In genomic region chr7:109195982-109196381, GRCm38 (mm10) we compare ENCODE assay signal across 15 mouse cellular contexts. TPM values are rescaled to one million over a fixed set of nuclear protein-coding genes. Genes with fewer than 3 reads are reported as not detected.
DNase-seq lines count a peak whose midpoint lies in the region; ATAC-seq lines count a peak whose summit lies in the region.
"Had no signal": no experiment of that assay in that cellular context is flagged by ENCODE, and none has a peak within 500 bp of the region (broad histone marks: within the 10 kb centered on the region; RNA-seq: fewer than 3 reads in every experiment).

No protein-coding gene starts in this region.

- H3K4me3 ChIP-seq in forebrain, embryonic 11.5 days (ENCODE audit: low read depth, low read length), result no peak overlapping the region
- H3K4me3 ChIP-seq in forebrain, embryonic 16.5 days (replicated peaks; ENCODE audit: low read length), result no peak overlapping the region
- no peak overlapping the region for H3K4me3 ChIP-seq in brown adipose tissue, adult 24 weeks (ENCODE audit: insufficient read depth, low read depth, low read length)
- no peak overlapping the region for H3K4me3 ChIP-seq in hindbrain, embryonic 12.5 days
- no peak overlapping the region for H3K4me3 ChIP-seq in midbrain, embryonic 11.5 days (ENCODE audit: low read depth, low read length)
- H3K4me3 ChIP-seq: embryonic facial prominence, embryonic 12.5 days; heart, embryonic 12.5 days had no signal

- peak overlapping the region; percentile 67 for H3K27ac ChIP-seq in forebrain, embryonic 11.5 days (ENCODE audit: low read depth, low read length)
- H3K27ac ChIP-seq in forebrain, embryonic 16.5 days (ENCODE audit: low read length), result no peak overlapping the region
- peak overlapping the region; percentile 73 for H3K27ac ChIP-seq in brown adipose tissue, adult 24 weeks (replicated peaks; ENCODE audit: low read depth, low read length)
- peak overlapping the region; percentile 83 for H3K27ac ChIP-seq in hindbrain, embryonic 12.5 days
- peak overlapping the region; percentile 91 for H3K27ac ChIP-seq in midbrain, embryonic 11.5 days (ENCODE audit: low read depth, low read length)

- intact Hi-C loops in left cerebral cortex, postnatal 36 days (cut with DNase I), result no loop called here

- H3K4me1 ChIP-seq in forebrain, embryonic 11.5 days (replicated peaks; ENCODE audit: control insufficient read depth, insufficient read depth, low read length), result peaks cover 25% of the 10 kb centered on the region
- peaks cover 27% of the 10 kb centered on the region for H3K4me1 ChIP-seq in forebrain, embryonic 16.5 days (replicated peaks; ENCODE audit: control insufficient read depth, insufficient read depth, low read length)
- peaks cover 44% of the 10 kb centered on the region for H3K4me1 ChIP-seq in brown adipose tissue, adult 24 weeks (ENCODE audit: control insufficient read depth, insufficient read depth, insufficient read length, low read length)
- peaks cover 39% of the 10 kb centered on the region for H3K4me1 ChIP-seq in hindbrain, embryonic 12.5 days
- H3K4me1 ChIP-seq in midbrain, embryonic 11.5 days (ENCODE audit: control insufficient read depth, insufficient read depth, low read length), result peaks cover 53% of the 10 kb centered on the region

- no peak overlapping the region for H3K9ac ChIP-seq in forebrain, embryonic 11.5 days (ENCODE audit: low read length)
- no peak overlapping the region for H3K9ac ChIP-seq in forebrain, embryonic 16.5 days (replicated peaks; ENCODE audit: low read depth, low read length)
- no peak overlapping the region for H3K9ac ChIP-seq in hindbrain, embryonic 12.5 days
- no peak overlapping the region for H3K9ac ChIP-seq in midbrain, embryonic 11.5 days (ENCODE audit: low read length)
- H3K9ac ChIP-seq: embryonic facial prominence, embryonic 12.5 days; heart, embryonic 12.5 days had no signal

- WGBS in forebrain, embryonic 11.5 days, result 38% methylated on average over 6 of the region's 6 CpGs
- WGBS in forebrain, embryonic 16.5 days, result 52% methylated on average over 6 of the region's 6 CpGs
- WGBS in hindbrain, embryonic 12.5 days, result 44% methylated on average over 6 of the region's 6 CpGs
- WGBS in midbrain, embryonic 11.5 days, result 29% methylated on average over 6 of the region's 6 CpGs

- no peaks in the 10 kb centered on the region; the same call in 1 of the 2 replicates for H3K9me3 ChIP-seq in forebrain, embryonic 11.5 days (ENCODE audit: control insufficient read depth, low read length)
- no peaks in the 10 kb centered on the region for H3K9me3 ChIP-seq in forebrain, embryonic 16.5 days (ENCODE audit: control insufficient read depth, low read length)
- H3K9me3 ChIP-seq in hindbrain, embryonic 12.5 days (replicated peaks), result no peaks in the 10 kb centered on the region
- no peaks in the 10 kb centered on the region for H3K9me3 ChIP-seq in midbrain, embryonic 11.5 days (ENCODE audit: control insufficient read depth, low read length)
- H3K9me3 ChIP-seq: embryonic facial prominence, embryonic 12.5 days; heart, embryonic 12.5 days had no signal

- no peak for ATAC-seq in forebrain, embryonic 11.5 days (replicated peaks; ENCODE audit: low FRiP score)
- ATAC-seq in forebrain, embryonic 16.5 days, result no peak
- no peak for ATAC-seq in hindbrain, embryonic 12.5 days (ENCODE audit: low FRiP score)
- no peak for ATAC-seq in midbrain, embryonic 11.5 days (ENCODE audit: low FRiP score)
- ATAC-seq in frontal cortex, adult (ENCODE audit: low TSS enrichment), result no peak
- ATAC-seq: intestine, postnatal 0 days had no signal

- H3K36me3 ChIP-seq in forebrain, embryonic 11.5 days (ENCODE audit: control insufficient read depth, insufficient read depth, low read length), result no peaks in the 10 kb centered on the region
- no peaks in the 10 kb centered on the region for H3K36me3 ChIP-seq in forebrain, embryonic 16.5 days (ENCODE audit: control insufficient read depth, insufficient read depth)
- no peaks in the 10 kb centered on the region for H3K36me3 ChIP-seq in hindbrain, embryonic 12.5 days
- no peaks in the 10 kb centered on the region for H3K36me3 ChIP-seq in midbrain, embryonic 11.5 days (ENCODE audit: control insufficient read depth, insufficient read depth, low read length)
- H3K36me3 ChIP-seq: embryonic facial prominence, embryonic 12.5 days; heart, embryonic 12.5 days had no signal

- peak; percentile 52 for DNase-seq in forebrain, embryonic 11.5 days (ENCODE audit: low spot score)
- no peak for DNase-seq in midbrain, embryonic 11.5 days (ENCODE audit: low spot score, missing footprints)
- DNase-seq in left cerebral cortex, postnatal 36 days (ENCODE audit: low spot score in 2 of 2), result no peak
- DNase-seq: cerebellum, postnatal 36 days; gastrocnemius, postnatal 36 days; kidney, postnatal 10 days; lung, postnatal 14 days; right cerebral cortex, postnatal 4 days had no signal

- H3K27me3 ChIP-seq in forebrain, embryonic 11.5 days (ENCODE audit: control insufficient read depth, insufficient read depth, low read length), result peaks cover 81% of the 10 kb centered on the region
- H3K27me3 ChIP-seq in forebrain, embryonic 16.5 days (replicated peaks; ENCODE audit: control insufficient read depth, insufficient read depth, low read length), result peaks cover 42% of the 10 kb centered on the region
- H3K27me3 ChIP-seq in hindbrain, embryonic 12.5 days, result no peaks in the 10 kb centered on the region
- H3K27me3 ChIP-seq in midbrain, embryonic 11.5 days (ENCODE audit: control insufficient read depth, insufficient read depth, low read length), result no peaks in the 10 kb centered on the region
- H3K27me3 ChIP-seq: embryonic facial prominence, embryonic 12.5 days; heart, embryonic 12.5 days had no signal

- no peak overlapping the region for H3K4me2 ChIP-seq in forebrain, embryonic 11.5 days (ENCODE audit: low read depth, low read length, severe bottlenecking)
- no peak overlapping the region for H3K4me2 ChIP-seq in forebrain, embryonic 16.5 days (ENCODE audit: low read length)
- no peak overlapping the region for H3K4me2 ChIP-seq in hindbrain, embryonic 12.5 days (replicated peaks)
- peak overlapping the region; percentile 3; the same call in 1 of the 2 replicates for H3K4me2 ChIP-seq in midbrain, embryonic 11.5 days
- H3K4me2 ChIP-seq: embryonic facial prominence, embryonic 12.5 days; heart, embryonic 12.5 days had no signal

RNA-seq across cellular contexts. Expression of gene Lmo1, which starts 21.0 kb away (rescaled TPM):
- 114 and 145 TPM in 2 replicates for polyA plus RNA-seq in forebrain, embryonic 11.5 days (2014; fragmentation: Nextera tagmentation; extraction: Ambion mirVana)
- 64.2 and 82.2 TPM in 2 replicates for polyA plus RNA-seq in forebrain, embryonic 16.5 days (2015; fragmentation: Nextera tagmentation; extraction: Ambion mirVana)
- 18.5 and 30.3 TPM in 2 replicates for polyA plus RNA-seq in brown adipose tissue, adult 24 weeks (2012; ENCODE audit: insufficient read depth, insufficient read length, missing spikeins)
- 46.3 and 50.9 TPM in 2 replicates for polyA plus RNA-seq in hindbrain, embryonic 12.5 days (2016; fragmentation: Nextera tagmentation; extraction: Ambion mirVana)
- polyA plus RNA-seq in midbrain, embryonic 11.5 days (2014; fragmentation: Nextera tagmentation; extraction: Ambion mirVana), result 117 and 124 TPM in 2 replicates
- 10 to 100 TPM; 11.4 to 15.3 TPM for total RNA-seq in left cerebral cortex, postnatal 36 days (2021)
